ENCODE assay signal across 9 mouse cellular contexts in the genomic region with DNA sequence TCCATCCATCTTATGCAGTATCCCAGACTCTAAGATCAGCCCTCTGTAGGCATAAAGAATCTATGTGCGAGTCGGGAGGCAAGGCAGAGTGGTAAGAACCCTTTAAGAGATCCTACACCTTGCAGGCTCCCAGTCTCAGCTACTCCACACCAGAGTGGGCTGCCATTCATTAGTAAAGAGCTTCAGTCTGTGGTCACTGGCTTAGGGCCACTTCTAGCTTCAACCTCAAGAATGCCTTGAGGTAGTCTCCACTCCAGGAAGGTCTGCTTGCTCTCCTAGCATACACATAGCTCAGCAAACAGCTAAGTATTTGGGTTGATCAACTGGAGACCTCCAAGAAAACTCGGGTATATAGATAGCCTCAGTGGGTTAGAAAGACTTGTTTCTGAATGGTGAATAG. TPM values are rescaled to one million over a fixed set of nuclear protein-coding genes. Genes with fewer than 3 reads are reported as not detected.
A peak's percentile ranks its signal among the peaks of the same experiment; 100 is the strongest.
DNase-seq lines count a peak whose midpoint lies in the region; ATAC-seq and TF ChIP-seq lines count a peak whose summit lies in the region.
"Had no signal": no experiment of that assay in that cellular context is flagged by ENCODE, and none has a peak within 500 bp of the region (broad histone marks: within the 10 kb centered on the region; RNA-seq: fewer than 3 reads in every experiment).

No protein-coding gene starts in this region.

- peaks cover 44% of the 10 kb centered on the region for H3K4me1 ChIP-seq in kidney, adult 2 months (ENCODE audit: control insufficient read depth, insufficient read depth, low read length)
- peaks cover 11 to 20% of the 10 kb centered on the region in 2 experiments; a peak in 3 of 4 replicates for H3K4me1 ChIP-seq in MEL (ENCODE audit: control insufficient read depth in 1 of 2, insufficient read depth in 2 of 2, low read length in 2 of 2)
- peaks cover 49% of the 10 kb centered on the region for H3K4me1 ChIP-seq in heart, postnatal 0 days (ENCODE audit: control insufficient read depth, insufficient read depth)
- H3K4me1 ChIP-seq in midbrain, embryonic 10.5 days = peaks cover 36% of the 10 kb centered on the region

- no peak for TF ChIP-seq RAD21 in MEL (IDR thresholded peaks at IDR 0.05; ENCODE audit: low read depth, low read length)

- H3K4me2 ChIP-seq in heart, postnatal 0 days (ENCODE audit: low read depth, low read length) = peak overlapping the region; percentile 63

- no peak for TF ChIP-seq EP300 in MEL (IDR thresholded peaks at IDR 0.05; ENCODE audit: low read depth in 1 of 2, low read length in 2 of 2)
- TF ChIP-seq EP300 in heart, postnatal 0 days (IDR thresholded peaks at IDR 0.05; ENCODE audit: low read depth) = no peak

- H3K4me3 ChIP-seq in kidney, adult 2 months (ENCODE audit: insufficient read depth, low read depth, low read length) = no peak overlapping the region
- peak overlapping the region in 1 of 2 experiments; percentile 33; a peak in 2 of 4 replicates for H3K4me3 ChIP-seq in MEL (ENCODE audit: control insufficient read depth in 1 of 2, insufficient read depth in 1 of 2, low read depth in 2 of 2, low read length in 2 of 2)
- peak overlapping the region; percentile 27; the same call in 1 of the 2 replicates for H3K4me3 ChIP-seq in heart, postnatal 0 days (ENCODE audit: low read depth, low read length)
- H3K4me3 ChIP-seq in midbrain, embryonic 10.5 days = peak overlapping the region; percentile 50; the same call in 1 of the 2 replicates

- 44% methylated on average over 3 of the region's 3 CpGs for WGBS in kidney, adult 2 months
- 49% methylated on average over 3 of the region's 3 CpGs for WGBS in heart, postnatal 0 days
- WGBS in midbrain, embryonic 10.5 days = 56% methylated on average over 3 of the region's 3 CpGs

- H3K27ac ChIP-seq in kidney, adult 2 months (ENCODE audit: insufficient read depth, low read depth, low read length) = peak overlapping the region; percentile 95
- peak overlapping the region; percentile 85 for H3K27ac ChIP-seq in MEL (ENCODE audit: control insufficient read depth, low read depth, low read length)
- H3K27ac ChIP-seq in heart, postnatal 0 days (ENCODE audit: low read depth) = peak overlapping the region; percentile 99
- peak overlapping the region; percentile 76; the same call in 1 of the 2 replicates for H3K27ac ChIP-seq in midbrain, embryonic 10.5 days (replicated peaks)

- no peak for ATAC-seq in heart, postnatal 0 days (ENCODE audit: insufficient read depth, low read depth)
- ATAC-seq in megakaryocyte progenitor cell, adult 5-6 weeks (replicated peaks; ENCODE audit: poor library complexity) = no peak

- DNase-seq in kidney, adult 2 months = no peak
- DNase-seq in kidney, adult 18-20 months = no peak
- DNase-seq in MEL (ENCODE audit: low read depth, low spot score) = no peak
- no peak for DNase-seq in heart, postnatal 0 days (ENCODE audit: low spot score)
- no peak for DNase-seq in midbrain, embryonic 10.5 days (ENCODE audit: low spot score)
- DNase-seq in left cerebral cortex, adult 11 months (ENCODE audit: low spot score) = no peak
- DNase-seq in cerebellum, adult 8-10 months = no peak

- H3K9me3 ChIP-seq in MEL (replicated peaks; ENCODE audit: insufficient read depth, low read length) = no peaks in the 10 kb centered on the region
- H3K9me3 ChIP-seq in heart, postnatal 0 days (replicated peaks; ENCODE audit: control insufficient read depth, low read length) = no peaks in the 10 kb centered on the region
- no peaks in the 10 kb centered on the region for H3K9me3 ChIP-seq in midbrain, embryonic 10.5 days (replicated peaks)

- TF ChIP-seq CTCF in kidney, adult 2 months (conservative IDR thresholded peaks at IDR 0.05; ENCODE audit: insufficient read depth, insufficient read length, low read depth, low read length) = no peak
- no peak for TF ChIP-seq CTCF in MEL (IDR thresholded peaks at IDR 0.05 in 2 of 3, conservative IDR thresholded peaks at IDR 0.05 in 1 of 3; ENCODE audit: control insufficient read depth in 1 of 3, insufficient read depth in 1 of 3, low read depth in 2 of 3, low read length in 3 of 3, poor library complexity in 1 of 3, severe bottlenecking in 1 of 3)
- TF ChIP-seq CTCF in heart, postnatal 0 days (IDR thresholded peaks at IDR 0.05; ENCODE audit: low read depth) = no peak

- H3K27me3 ChIP-seq in kidney, adult 2 months (replicated peaks; ENCODE audit: control insufficient read depth, insufficient read depth, low read length) = no peaks in the 10 kb centered on the region
- H3K27me3 ChIP-seq in MEL (ENCODE audit: control insufficient read depth in 1 of 2, insufficient read depth in 2 of 2, low read length in 2 of 2) = no peaks in the 10 kb centered on the region
- no peaks in the 10 kb centered on the region for H3K27me3 ChIP-seq in heart, postnatal 0 days (ENCODE audit: control insufficient read depth, insufficient read depth, low read length)
- H3K27me3 ChIP-seq in midbrain, embryonic 10.5 days (ENCODE audit: low read depth, poor library complexity, severe bottlenecking) = 0 out of 2 replicates have a peak, but pooled peaks cover 4% of the 10 kb centered on the region

- H3K36me3 ChIP-seq in kidney, adult 2 months (ENCODE audit: control insufficient read depth, insufficient read depth, low read length) = no peaks in the 10 kb centered on the region
- peaks cover 0 to 13% of the 10 kb centered on the region in 2 experiments; a peak in 2 of 4 replicates for H3K36me3 ChIP-seq in MEL (ENCODE audit: control insufficient read depth in 1 of 2, insufficient read depth in 2 of 2, low read length in 2 of 2)
- H3K36me3 ChIP-seq in heart, postnatal 0 days (replicated peaks; ENCODE audit: control insufficient read depth, insufficient read depth, low read length) = no peaks in the 10 kb centered on the region
- H3K36me3 ChIP-seq in midbrain, embryonic 10.5 days = no peaks in the 10 kb centered on the region

- no peak for TF ChIP-seq POLR2A in kidney, adult 2 months (IDR thresholded peaks at IDR 0.05; ENCODE audit: low read depth, low read length)
- TF ChIP-seq POLR2A in MEL (IDR thresholded peaks at IDR 0.05; ENCODE audit: control insufficient read depth in 1 of 2, insufficient read depth in 1 of 2, low read depth in 1 of 2, low read length in 2 of 2, poor library complexity in 1 of 2) = no peak

- H3K79me2 ChIP-seq in MEL (ENCODE audit: control insufficient read depth, insufficient read depth, low read length, poor library complexity) = peaks cover 31% of the 10 kb centered on the region

- peak overlapping the region; percentile 66; the same call in 1 of the 2 replicates for H3K9ac ChIP-seq in MEL (ENCODE audit: control insufficient read depth, low read depth, low read length, poor library complexity, severe bottlenecking)
- peak overlapping the region; percentile 66 for H3K9ac ChIP-seq in heart, postnatal 0 days (replicated peaks; ENCODE audit: low read depth, low read length)

TF ChIP-seq in MEL, 35 proteins besides CTCF, POLR2A, EP300 and RAD21:
- TF ChIP-seq ELF1 (IDR thresholded peaks at IDR 0.05; ENCODE audit: low read depth, low read length) (no peak), CHD2 (IDR thresholded peaks at IDR 0.05; ENCODE audit: low read length) (no peak), GATA1 (IDR thresholded peaks at IDR 0.05; ENCODE audit: low read depth, low read length) (no peak)

RNA-seq across cellular contexts. Expression of gene E030018B13Rik, which starts 19.0 kb away (rescaled TPM):
- not detected in 2 replicates for polyA plus RNA-seq in kidney, adult 2 months (2012; rRNA removed)
- not detected in 2 replicates for total RNA-seq in MEL (2012; rRNA removed)
- under 1 TPM in 1 of 2 experiments, not detected in 1; 0.07 TPM for polyA plus RNA-seq in MEL (2012; ENCODE audit: insufficient read depth in 1 of 2, insufficient read length in 2 of 2, low read depth in 1 of 2, low replicate concordance in 2 of 2, missing spikeins in 1 of 2)
- not detected in 2 replicates for total RNA-seq in heart, postnatal 0 days (2014; rRNA removed; ENCODE audit: low replicate concordance)
- 0.11 and 0.15 TPM in 2 replicates for polyA plus RNA-seq in heart, postnatal 0 days (2015; fragmentation: Nextera tagmentation; extraction: Ambion mirVana)
- not detected in 2 replicates for polyA plus RNA-seq in midbrain, embryonic 10.5 days (2016; fragmentation: Nextera tagmentation; extraction: Ambion mirVana)
- not detected in 2 replicates for total RNA-seq in megakaryocyte progenitor cell, adult 5-6 weeks (2015)
- not detected in 2 replicates for total RNA-seq in megakaryocyte progenitor cell, adult 5-6 weeks (2017)
- total RNA-seq: heart, postnatal 14 days had no signal

RNA-seq across cellular contexts. Expression of gene Klf13, which starts 41.1 kb away (rescaled TPM):
- polyA plus RNA-seq in kidney, adult 2 months (2012; rRNA removed) = 30.6 and 31.2 TPM in 2 replicates
- total RNA-seq in MEL (2012; rRNA removed) = 20.5 and 21.6 TPM in 2 replicates
- polyA plus RNA-seq in MEL (2012; ENCODE audit: insufficient read depth in 1 of 2, insufficient read length in 2 of 2, low read depth in 1 of 2, low replicate concordance in 2 of 2, missing spikeins in 1 of 2) = 100 to 1,000 TPM in 1 of 2 experiments, 10 to 100 TPM in 1; 26.9 to 118 TPM
- total RNA-seq in heart, postnatal 0 days (2014; rRNA removed; ENCODE audit: low replicate concordance) = 40.7 and 47.4 TPM in 2 replicates
- polyA plus RNA-seq in heart, postnatal 0 days (2015; fragmentation: Nextera tagmentation; extraction: Ambion mirVana) = 26.0 and 26.5 TPM in 2 replicates
- 29.6 and 34.1 TPM in 2 replicates for polyA plus RNA-seq in midbrain, embryonic 10.5 days (2016; fragmentation: Nextera tagmentation; extraction: Ambion mirVana)
- total RNA-seq in megakaryocyte progenitor cell, adult 5-6 weeks (2015) = 37.6 and 46.3 TPM in 2 replicates
- 16.9 and 24.3 TPM in 2 replicates for total RNA-seq in megakaryocyte progenitor cell, adult 5-6 weeks (2017)
